Mouse (Mus musculus) ES-E14 (cell line): Measurements from ENCODE around the gene Flnb. TPM values are rescaled to one million over a fixed set of nuclear protein-coding genes. Genes with fewer than 3 reads are reported as not detected.

Source experiments
- DNase-seq: peaks from one replicate; pipeline ENCODE4 v3.0.0-alpha.2; 2013; ENCODE audit warnings: low read depth, low spot score
- H3K27ac ChIP-seq: 2 replicates; pipeline ENCODE4 v1.5.1; 2012; ENCODE audit warnings: low read depth, mild to moderate bottlenecking, low read length, moderate library complexity, mixed read lengths; ENCODE audit not compliant: poor library complexity, insufficient read depth, severe bottlenecking
- H3K36me3 ChIP-seq: 2 replicates; pipeline ENCODE4 v1.6.1; 2012; ENCODE audit warnings: mild to moderate bottlenecking, low read length, moderate library complexity, mixed read lengths; ENCODE audit not compliant: control insufficient read depth, poor library complexity, insufficient read depth, severe bottlenecking
- H3K4me1 ChIP-seq, 2 experiments: fragments of 150-350 bp in 1 of 2; sonication (generic) in 1 of 2; 2 replicates each; pipeline ENCODE4 v1.6.1; 2012; ENCODE audit warnings: low read length in 2 of 2, mild to moderate bottlenecking in 1 of 2, mixed read lengths in 1 of 2; ENCODE audit not compliant: control insufficient read depth in 2 of 2, insufficient read depth in 2 of 2, poor library complexity in 1 of 2
- H3K4me3 ChIP-seq, 2 experiments: fragments of 150-350 bp in 1 of 2; sonication (generic) in 1 of 2; 2 replicates each; pipeline ENCODE4 v1.5.1; 2012; ENCODE audit warnings: low read length in 2 of 2, low read depth in 1 of 2, mild to moderate bottlenecking in 1 of 2, mixed read lengths in 1 of 2; ENCODE audit not compliant: insufficient read depth in 1 of 2, poor library complexity in 1 of 2, severe bottlenecking in 1 of 2
- H3K9ac ChIP-seq: 2 replicates; pipeline ENCODE4 v1.6.1; 2012; ENCODE audit warnings: low read depth, mild to moderate bottlenecking, low read length, mixed read lengths; ENCODE audit not compliant: poor library complexity, insufficient read depth, severe bottlenecking
- H3K9me3 ChIP-seq: fragments of 150-350 bp; sonication (generic); 2 replicates; pipeline ENCODE4 v1.6.1; 2012; ENCODE audit warnings: low read depth, mild to moderate bottlenecking, low read length; ENCODE audit not compliant: control insufficient read depth, insufficient read depth
- CHD2 ChIP-seq: IDR thresholded peaks from 2 replicates; pipeline ENCODE4 v1.6.1; 2014; ENCODE audit warnings: mild to moderate bottlenecking, low read depth, low read length, inconsistent platforms
- HCFC1 ChIP-seq: IDR thresholded peaks from 2 replicates; pipeline ENCODE4 v1.6.1; 2012; ENCODE audit warnings: low read length, inconsistent platforms, borderline replicate concordance; ENCODE audit not compliant: insufficient read depth
- MAFK ChIP-seq: IDR thresholded peaks from 2 replicates; pipeline ENCODE4 v1.6.1; 2014; ENCODE audit warnings: mild to moderate bottlenecking, low read depth, low read length, inconsistent platforms; ENCODE audit not compliant: insufficient read depth
- ZC3H11A ChIP-seq: IDR thresholded peaks from 2 replicates; pipeline ENCODE4 v1.6.1; 2012; ENCODE audit warnings: low read depth, mild to moderate bottlenecking, inconsistent platforms, low read length, borderline replicate concordance
- ZNF384 ChIP-seq: IDR thresholded peaks from 2 replicates; pipeline ENCODE4 v1.6.1; 2012; ENCODE audit warnings: low read depth, low read length, inconsistent platforms
- in situ Hi-C, 2 experiments: fragments of 600-800 bp; cut with MboI; formaldehyde crosslinking; loops; one replicate each; pipeline ENCODE4 v1.15.1; 2025; ENCODE audit warnings: low sequenced_read_pairs in 2 of 2, inconsistent platforms in 1 of 2; ENCODE audit not compliant: unreplicated experiment in 2 of 2
- total RNA-seq: library from RNA; depleted of rRNA; stranded (reverse); fragments of 300-350 nt; gene quantifications from 2 replicates; pipeline ENCODE4 v1.2.3, GENCODE M21; 2012

Flnb gene
- total RNA-seq, 1 experiment = 350 TPM

DNA sequence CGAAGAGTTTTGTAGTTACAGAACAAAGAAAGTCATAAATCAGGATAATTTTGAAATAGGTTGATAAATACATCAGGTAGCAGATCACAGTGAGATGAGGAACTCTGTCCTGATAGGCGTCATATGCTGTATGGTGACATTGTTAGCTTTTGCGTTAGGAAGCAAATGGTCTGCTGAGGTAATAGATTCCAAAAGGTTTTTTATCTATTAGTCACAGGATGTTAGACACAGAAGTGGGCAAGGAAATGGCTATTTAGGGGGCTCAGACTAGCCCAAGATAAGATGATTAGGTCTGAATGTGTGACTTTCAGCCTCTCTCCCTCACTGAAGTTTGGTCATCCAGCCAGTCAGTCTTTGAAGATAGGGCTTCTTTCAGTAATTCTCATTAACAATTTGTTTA is 33.2 kb downstream of the Flnb start:
- TF ChIP-seq CHD2 (no peak), HCFC1 (no peak), ZC3H11A (no peak), ZNF384 (no peak), MAFK (no peak)
- peaks cover 3 to 30% of the 10 kb centered on the region in 2 experiments; a peak in 3 of 4 replicates for H3K4me1 ChIP-seq

DNA sequence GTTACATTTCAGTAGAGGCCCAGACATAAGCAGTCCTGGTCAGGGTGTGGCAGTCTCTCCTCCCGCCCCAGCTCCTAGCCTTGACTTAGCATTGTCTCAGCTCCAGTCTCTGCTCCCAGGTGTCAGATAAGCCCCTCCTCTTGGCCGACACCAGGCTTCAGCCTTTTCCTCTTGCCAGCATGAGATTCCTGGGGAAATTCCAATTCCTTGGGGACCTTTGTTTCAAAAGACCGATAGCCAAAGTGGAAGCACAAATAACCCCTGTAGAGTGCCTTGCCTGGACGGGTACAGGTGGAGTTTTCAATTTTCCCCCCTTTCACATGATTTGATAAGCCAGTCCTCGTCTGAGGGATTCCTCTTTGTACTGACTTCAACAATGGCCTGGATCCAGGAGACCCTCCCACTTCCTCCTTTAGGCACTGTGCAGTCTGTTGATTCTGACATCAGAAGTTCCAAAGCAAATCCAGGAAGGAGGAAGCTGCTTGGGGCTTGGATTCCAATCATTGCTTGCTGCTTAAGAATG is 33.8 kb downstream of the Flnb start:
- H3K4me3 ChIP-seq = peak overlapping the region; percentile 15 to 39; a peak in 1 of 4 replicates
- in situ Hi-C loops = no loop called here
- H3K9ac ChIP-seq = peak overlapping the region; percentile 69; the same call in 1 of the 2 replicates
- DNase-seq = peak; percentile 89
- H3K4me1 ChIP-seq = peaks cover 3 to 29% of the 10 kb centered on the region in 2 experiments; a peak in 3 of 4 replicates
- H3K36me3 ChIP-seq = no peaks in the 10 kb centered on the region; the same call in 1 of the 2 replicates
- no peak for TF ChIP-seq CHD2
- peak overlapping the region; percentile 97 for H3K27ac ChIP-seq
- no peaks in the 10 kb centered on the region for H3K9me3 ChIP-seq

More for the DNA sequence above, 33.2 kb downstream of the Flnb start:
- no peak for DNase-seq
- Histone ChIP-seq H3K36me3 (no peaks in the 10 kb centered on the region; the same call in 1 of the 2 replicates), H3K27ac (peak overlapping the region; percentile 97), H3K9ac (peak overlapping the region; percentile 69; the same call in 1 of the 2 replicates), H3K4me3 (peak overlapping the region; percentile 15 to 39; a peak in 3 of 4 replicates), H3K9me3 (no peaks in the 10 kb centered on the region)
- in situ Hi-C loops = no loop called here

DNA sequence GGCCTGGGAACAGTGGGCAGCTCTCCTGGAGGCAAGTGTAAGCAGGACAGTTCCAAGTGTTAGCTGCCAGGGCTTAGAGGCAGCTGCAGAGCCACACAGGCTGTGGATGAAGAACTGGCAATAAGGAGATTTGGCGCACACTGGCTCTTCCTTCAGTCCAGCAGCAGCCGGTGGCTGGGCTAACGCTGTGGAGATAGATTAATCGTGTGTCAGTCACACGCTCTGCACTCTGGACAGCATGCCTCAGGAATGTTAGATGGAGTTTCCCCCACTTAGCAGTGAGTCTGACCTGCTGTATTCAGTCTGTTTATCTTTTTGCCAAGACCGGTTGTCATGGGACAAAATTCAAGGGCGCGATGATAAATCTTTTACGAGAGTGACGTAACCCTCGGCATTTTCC is 35.9 kb downstream of the Flnb start:
- peaks cover 7 to 31% of the 10 kb centered on the region in 2 experiments; a peak in 3 of 4 replicates for H3K4me1 ChIP-seq
- no peaks in the 10 kb centered on the region; the same call in 1 of the 2 replicates for H3K36me3 ChIP-seq
- no peak overlapping the region for H3K4me3 ChIP-seq
- no peaks in the 10 kb centered on the region for H3K9me3 ChIP-seq
- in situ Hi-C loops = no loop called here
- 0 out of 2 replicates have a peak overlapping the region, but pooled peaks have one; percentile 12 for H3K27ac ChIP-seq
- no peak overlapping the region for H3K9ac ChIP-seq
- DNase-seq = no peak
- TF ChIP-seq MAFK (no peak), CHD2 (no peak), ZNF384 (no peak), HCFC1 (no peak), ZC3H11A (no peak)

DNA sequence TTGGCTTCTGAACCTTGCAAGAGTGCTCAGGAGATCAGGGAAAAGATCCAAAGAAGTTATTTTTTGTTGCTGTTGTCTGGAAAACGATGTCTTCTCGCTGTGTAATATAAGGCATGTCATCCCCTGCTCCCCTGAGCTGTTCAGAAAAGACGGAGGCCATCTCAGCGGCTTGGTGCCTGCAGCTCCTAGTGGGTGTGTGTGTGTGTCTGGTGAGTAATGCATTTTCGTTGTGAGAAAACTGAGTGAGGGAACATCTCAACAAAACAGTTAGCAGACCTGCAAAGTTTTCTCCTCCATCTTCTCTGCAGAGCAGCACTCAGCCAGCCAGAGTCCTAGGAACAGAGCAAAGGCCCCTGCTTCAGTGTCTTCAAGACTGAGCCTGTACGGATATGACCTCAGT is 36.6 kb downstream of the Flnb start:
- Histone ChIP-seq H3K9ac (no peak overlapping the region), H3K4me3 (no peak overlapping the region), H3K4me1 (peaks cover 7 to 29% of the 10 kb centered on the region in 2 experiments; a peak in 3 of 4 replicates), H3K9me3 (no peaks in the 10 kb centered on the region), H3K27ac (no peak overlapping the region), H3K36me3 (no peaks in the 10 kb centered on the region; the same call in 1 of the 2 replicates)
- no peak for TF ChIP-seq HCFC1
- TF ChIP-seq ZC3H11A = no peak
- TF ChIP-seq ZNF384 = no peak
- no peak for TF ChIP-seq CHD2
- in situ Hi-C loops = no loop called here
- DNase-seq = no peak

DNA sequence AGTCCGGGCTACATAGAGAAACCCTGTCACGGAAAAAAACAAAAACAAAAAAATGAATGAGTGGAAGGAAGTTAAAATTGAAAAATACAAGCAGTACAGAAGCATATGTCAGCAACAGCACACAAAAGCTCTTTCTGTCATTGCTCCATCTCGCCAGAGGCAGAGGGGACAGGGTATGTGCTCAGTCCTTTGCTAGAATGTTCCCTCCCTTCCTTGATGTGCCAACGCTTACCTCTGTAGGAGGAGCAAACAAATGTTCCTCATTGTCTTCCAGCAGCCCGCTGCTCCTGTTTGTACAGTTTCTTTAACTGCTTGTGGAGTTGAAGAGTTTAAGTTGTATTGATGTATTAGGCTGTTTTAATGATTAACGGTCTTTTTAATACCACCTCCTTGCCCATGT is 37.3 kb downstream of the Flnb start:
- Histone ChIP-seq H3K4me3 (no peak overlapping the region), H3K9me3 (no peaks in the 10 kb centered on the region), H3K4me1 (peaks cover 7 to 29% of the 10 kb centered on the region in 2 experiments; a peak in 3 of 4 replicates), H3K27ac (no peak overlapping the region), H3K36me3 (no peaks in the 10 kb centered on the region; the same call in 1 of the 2 replicates), H3K9ac (no peak overlapping the region)
- no peak for DNase-seq
- in situ Hi-C loops = no loop called here
- no peak for TF ChIP-seq CHD2
- TF ChIP-seq ZNF384 = no peak
- TF ChIP-seq HCFC1 = no peak
- TF ChIP-seq MAFK = no peak
- TF ChIP-seq ZC3H11A = no peak
